Mouse (Mus musculus) right cerebral cortex, adult 2 months (tissue): ENCODE measurements around the gene Prpf3.
"Not testable (repeated sequence)": the region's sequence is repeated elsewhere in the genome, so short reads cannot be mapped to it uniquely, and the experiment has no call there.

Source experiments
- DNase-seq, 2 experiments: peaks; one replicate each; pipeline ENCODE4 v3.0.0; 2021 to 2022; ENCODE audit warnings: low spot score in 2 of 2

Gene Prpf3

GRCm38 (mm10) chr3:95881979-95882815 is 26.5 kb upstream of the Prpf3 start, which contains the start of gene Ciart:
Ciart (minus strand) TSS chr3:95882251.
- peak; percentile 97 for DNase-seq

- no peak for DNase-seq
Observed at GRCm38 (mm10) chr3:95879063-95879462, 23.4 kb upstream of the Prpf3 start.

- no peak for DNase-seq
Observed at GRCm38 (mm10) chr3:95872048-95872447, 16.4 kb upstream of the Prpf3 start.

- peak; percentile 84 to 86 for DNase-seq
Observed at GRCm38 (mm10) chr3:95871392-95871867, 15.7 kb upstream of the Prpf3 start, which contains the start of gene Mrps21. Mrps21 (minus strand) TSS chr3:95871519.

- no peak for DNase-seq
Observed at GRCm38 (mm10) chr3:95870976-95871375, 15.3 kb upstream of the Prpf3 start.

GRCm38 (mm10) chr3:95867408-95867807 is 11.7 kb upstream of the Prpf3 start:
- DNase-seq, result no peak

GRCm38 (mm10) chr3:95866071-95866470 is 10.4 kb upstream of the Prpf3 start:
- no peak for DNase-seq

GRCm38 (mm10) chr3:95865571-95865970 is 9.9 kb upstream of the Prpf3 start:
- DNase-seq, result no peak

GRCm38 (mm10) chr3:95865050-95865449 is 9.4 kb upstream of the Prpf3 start:
- DNase-seq, result peak; percentile 71 to 81

GRCm38 (mm10) chr3:95863578-95863977 is 7.9 kb upstream of the Prpf3 start:
- no peak for DNase-seq

GRCm38 (mm10) chr3:95861796-95862195 is 6.1 kb upstream of the Prpf3 start:
- peak; percentile 62 to 70 for DNase-seq

- no peak for DNase-seq
Observed at GRCm38 (mm10) chr3:95861216-95861615, 5.5 kb upstream of the Prpf3 start.

- DNase-seq, result no peak
Observed at GRCm38 (mm10) chr3:95860323-95860722, 4.6 kb upstream of the Prpf3 start.

GRCm38 (mm10) chr3:95858278-95858677 is 2.6 kb upstream of the Prpf3 start:
- DNase-seq, result not testable (repeated sequence)

- DNase-seq, result not testable (repeated sequence)
Observed at GRCm38 (mm10) chr3:95857050-95857449, 1.4 kb upstream of the Prpf3 start.

- no peak for DNase-seq
Observed at GRCm38 (mm10) chr3:95856115-95856514, 430 bp upstream of the Prpf3 start.

GRCm38 (mm10) chr3:95851317-95851716 is 4.4 kb downstream of the Prpf3 start:
- DNase-seq, result no peak

GRCm38 (mm10) chr3:95850611-95851010 is 5.1 kb downstream of the Prpf3 start:
- DNase-seq, result no peak

GRCm38 (mm10) chr3:95842503-95843214 is 13.0 kb downstream of the Prpf3 start:
- DNase-seq, result no peak

- no peak for DNase-seq
Observed at GRCm38 (mm10) chr3:95839250-95839649, 16.4 kb downstream of the Prpf3 start.

- no peak for DNase-seq
Observed at GRCm38 (mm10) chr3:95829053-95829452, 26.6 kb downstream of the Prpf3 start.

- DNase-seq, result no peak
Observed at GRCm38 (mm10) chr3:95826275-95826674, 29.4 kb downstream of the Prpf3 start.
